Mouse (Mus musculus) limb, embryonic 11.5 days (tissue): Measurements from ENCODE around the gene Ick. TPM values are rescaled to one million over a fixed set of nuclear protein-coding genes. Genes with fewer than 3 reads are reported as not detected.
A peak's percentile ranks its signal among the peaks of the same experiment; 100 is the strongest.

ENCODE experiments used
- ATAC-seq: fragments of 200-750 bp; cut with Nextera tagmentation; 2 replicates; pipeline ENCODE4 v1.8.0; 2017; ENCODE audit warnings: low read depth; ENCODE audit not compliant: insufficient number of reproducible peaks, low FRiP score, low TSS enrichment
- DNase-seq: peaks from one replicate; pipeline ENCODE4 v3.0.0-alpha.2; 2015; ENCODE audit warnings: low spot score
- H3K27ac ChIP-seq: fragments of 300-500 bp; sonication (generic); replicated peaks from 2 replicates; pipeline ENCODE4 v1.5.1; 2014; ENCODE audit warnings: low read depth, mild to moderate bottlenecking, low read length
- H3K27me3 ChIP-seq: fragments of 300-500 bp; sonication (generic); 2 replicates; pipeline ENCODE4 v1.6.1; 2014; ENCODE audit warnings: mild to moderate bottlenecking, low read length, mixed read lengths; ENCODE audit not compliant: control insufficient read depth, insufficient read depth
- H3K36me3 ChIP-seq: fragments of 300-500 bp; sonication (generic); 2 replicates; pipeline ENCODE4 v1.6.1; 2014; ENCODE audit warnings: mild to moderate bottlenecking, low read length, moderate library complexity, mixed read lengths; ENCODE audit not compliant: control insufficient read depth, insufficient read depth
- H3K4me1 ChIP-seq: fragments of 300-500 bp; sonication (generic); 2 replicates; pipeline ENCODE4 v1.6.1; 2014; ENCODE audit warnings: low read length, mixed read lengths; ENCODE audit not compliant: control insufficient read depth, insufficient read depth
- H3K4me2 ChIP-seq: fragments of 300-500 bp; sonication (generic); 2 replicates; pipeline ENCODE4 v1.6.1; 2014; ENCODE audit warnings: low read depth, mild to moderate bottlenecking, moderate library complexity; ENCODE audit not compliant: severe bottlenecking
- H3K4me3 ChIP-seq: fragments of 300-500 bp; sonication (generic); 2 replicates; pipeline ENCODE4 v1.5.1; 2014; ENCODE audit warnings: low read depth, low read length
- H3K9ac ChIP-seq: fragments of 300-500 bp; sonication (generic); 2 replicates; pipeline ENCODE4 v1.6.1; 2014; ENCODE audit warnings: mild to moderate bottlenecking, low read length
- H3K9me3 ChIP-seq: fragments of 300-500 bp; sonication (generic); 2 replicates; pipeline ENCODE4 v1.6.1; 2016; ENCODE audit warnings: low read length; ENCODE audit not compliant: control insufficient read depth
- WGBS: fragments of 180-500 bp; shearing (Covaris S2); extraction: QIAGEN DNeasy Blood & Tissue Kit; methylation state at CpG from one replicate; pipeline ENCODE4 v1.1.7; 2014; 5-methylcytosine and 5-hydroxymethylcytosine counted together
- polyA plus RNA-seq: library from polyadenylated mRNA; unstranded; fragments of >200 nt; fragmentation: Nextera tagmentation; extraction: Ambion mirVana; gene quantifications from 2 replicates; pipeline ENCODE4 v1.2.1, GENCODE M21; 2014

Ick gene
- polyA plus RNA-seq, 1 experiment from 2014 or later = 42.7 TPM

DNA sequence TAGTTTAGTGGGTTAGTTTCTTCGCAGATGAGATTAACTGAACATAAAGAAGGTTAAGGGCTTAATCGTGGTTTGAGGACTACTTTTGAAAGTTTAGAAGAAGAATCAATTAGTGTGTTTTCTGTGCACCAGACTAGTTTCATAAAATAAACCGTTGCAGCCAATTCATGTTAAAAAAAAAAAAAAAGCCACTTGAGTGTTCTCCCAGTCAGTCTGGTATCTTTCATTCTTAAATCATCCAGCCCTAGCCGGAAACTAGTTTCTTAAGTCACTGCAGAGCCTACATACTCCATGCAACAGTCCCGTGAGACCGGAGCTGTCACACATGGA is 1.4 kb upstream of the Ick start:
- WGBS = 29% methylated on average over 6 of the region's 6 CpGs
- peak overlapping the region; percentile 83 for H3K9ac ChIP-seq
- no peak overlapping the region for H3K27ac ChIP-seq
- no peak for DNase-seq
- H3K9me3 ChIP-seq = no peaks in the 10 kb centered on the region
- H3K4me2 ChIP-seq = peak overlapping the region; percentile 70
- peak overlapping the region; percentile 78 for H3K4me3 ChIP-seq
- H3K4me1 ChIP-seq = no peaks in the 10 kb centered on the region
- H3K36me3 ChIP-seq = no peaks in the 10 kb centered on the region
- ATAC-seq = no peak
- H3K27me3 ChIP-seq = no peaks in the 10 kb centered on the region

DNA sequence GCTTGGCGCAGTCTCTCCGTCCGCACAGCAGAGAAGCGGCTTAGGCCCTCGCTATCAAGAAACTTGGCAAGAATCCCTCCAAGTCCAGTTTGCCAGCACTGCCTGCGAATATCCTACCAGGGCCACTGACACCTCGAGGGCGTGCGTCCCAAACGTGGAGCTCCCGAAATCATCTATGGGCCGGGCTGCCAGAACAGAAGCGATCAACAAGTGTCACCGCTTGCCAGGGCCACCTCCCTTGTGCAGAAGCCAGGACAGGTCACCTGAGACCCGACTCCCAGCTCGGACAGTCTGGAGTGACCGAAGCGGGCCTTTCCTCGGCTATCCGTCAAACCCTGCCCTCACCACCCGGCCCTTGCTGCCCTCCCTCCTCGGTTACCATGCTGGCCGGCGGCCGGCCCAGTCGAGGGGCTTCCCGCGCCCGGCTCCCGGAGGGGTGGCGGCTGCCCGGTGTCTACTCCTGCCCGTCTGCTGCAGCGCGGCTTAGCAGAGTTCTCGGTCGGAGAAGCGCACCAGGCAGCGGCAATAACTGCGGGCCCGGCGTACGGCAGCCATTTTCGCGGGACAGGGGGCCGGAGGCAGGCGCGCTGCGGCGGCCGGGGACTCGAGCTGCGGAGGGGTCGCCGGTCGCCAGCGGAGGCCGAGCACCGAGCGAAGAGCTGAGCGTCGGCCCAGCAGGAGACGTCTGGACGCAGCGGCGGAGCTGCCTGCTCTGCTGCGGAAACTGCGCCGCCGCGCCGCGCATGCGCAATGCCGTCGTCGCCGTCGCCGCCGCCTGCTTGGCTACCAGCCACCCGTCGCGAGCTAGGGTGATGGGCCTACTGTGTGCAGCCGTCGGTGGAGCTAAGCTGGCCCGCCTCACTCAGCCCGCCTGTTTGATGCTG is 838 bp upstream of the Ick start:
- H3K4me2 ChIP-seq = peak overlapping the region; percentile 70
- H3K9ac ChIP-seq = peak overlapping the region; percentile 83
- WGBS = under 1% methylated on average over 88 of the region's 88 CpGs
- H3K27ac ChIP-seq = peak overlapping the region; percentile 74
- peak overlapping the region; percentile 78 for H3K4me3 ChIP-seq
- ATAC-seq (peak; percentile 80), DNase-seq (peak; percentile 84)
- H3K9me3 ChIP-seq = no peaks in the 10 kb centered on the region
- no peaks in the 10 kb centered on the region for H3K4me1 ChIP-seq
- no peaks in the 10 kb centered on the region for H3K27me3 ChIP-seq
- H3K36me3 ChIP-seq = no peaks in the 10 kb centered on the region

DNA sequence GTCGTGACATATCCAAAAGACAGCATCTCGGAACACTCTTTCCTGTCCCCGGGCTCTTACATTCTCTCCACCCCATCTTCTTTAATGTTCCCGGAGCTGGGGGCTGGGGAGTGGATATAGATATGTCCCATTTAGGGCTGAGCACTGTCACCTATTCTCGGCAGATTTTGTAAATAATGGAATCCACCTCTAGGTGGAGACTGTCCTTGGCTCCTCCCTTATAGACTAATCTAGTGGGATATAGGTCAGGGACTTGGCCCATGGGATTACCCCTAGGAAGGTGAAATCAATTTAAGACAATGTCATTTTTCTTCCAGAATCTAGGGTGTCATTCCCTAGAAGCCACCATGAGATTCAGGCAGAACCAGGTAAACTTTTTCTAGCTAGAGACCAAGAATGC is 664 bp downstream of the Ick start:
- 0 out of 2 replicates have a peak, but pooled peaks cover 3% of the 10 kb centered on the region for H3K4me1 ChIP-seq
- no peak overlapping the region for H3K9ac ChIP-seq
- 56% methylated on average over 5 of the region's 5 CpGs for WGBS
- no peak overlapping the region for H3K27ac ChIP-seq
- no peaks in the 10 kb centered on the region for H3K9me3 ChIP-seq
- DNase-seq (no peak), ATAC-seq (no peak)
- no peaks in the 10 kb centered on the region for H3K27me3 ChIP-seq
- H3K4me2 ChIP-seq = peak overlapping the region; percentile 70
- H3K4me3 ChIP-seq = peak overlapping the region; percentile 78
- no peaks in the 10 kb centered on the region for H3K36me3 ChIP-seq

DNA sequence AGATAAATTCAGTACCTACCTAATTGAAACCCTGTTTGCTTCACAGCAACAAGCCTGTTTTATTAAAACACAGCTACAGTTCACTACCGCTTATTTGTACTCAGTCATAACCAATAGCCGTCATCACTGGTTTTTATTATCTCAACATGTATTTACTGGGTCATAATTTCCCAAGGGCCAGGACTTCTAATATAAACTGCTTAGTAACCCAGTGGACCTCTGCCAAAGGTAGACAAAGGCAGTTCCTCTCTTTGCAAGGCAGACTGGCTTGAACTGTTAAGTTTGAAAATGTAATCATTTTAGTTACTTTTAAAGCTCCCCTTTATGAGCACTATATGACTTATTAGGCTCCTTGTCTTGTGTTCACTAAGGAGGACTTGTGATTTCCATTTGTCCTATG is 2.5 kb downstream of the Ick start:
- ATAC-seq (no peak), DNase-seq (no peak)
- 69% methylated on average over 2 of the region's 2 CpGs for WGBS
- no peak overlapping the region for H3K9ac ChIP-seq
- no peaks in the 10 kb centered on the region for H3K27me3 ChIP-seq
- 0 out of 2 replicates have a peak, but pooled peaks cover 10% of the 10 kb centered on the region for H3K4me1 ChIP-seq
- no peak overlapping the region for H3K27ac ChIP-seq
- H3K9me3 ChIP-seq = no peaks in the 10 kb centered on the region
- H3K4me3 ChIP-seq = no peak overlapping the region
- H3K36me3 ChIP-seq = peaks cover 1% of the 10 kb centered on the region; the same call in 1 of the 2 replicates
- H3K4me2 ChIP-seq = no peak overlapping the region

DNA sequence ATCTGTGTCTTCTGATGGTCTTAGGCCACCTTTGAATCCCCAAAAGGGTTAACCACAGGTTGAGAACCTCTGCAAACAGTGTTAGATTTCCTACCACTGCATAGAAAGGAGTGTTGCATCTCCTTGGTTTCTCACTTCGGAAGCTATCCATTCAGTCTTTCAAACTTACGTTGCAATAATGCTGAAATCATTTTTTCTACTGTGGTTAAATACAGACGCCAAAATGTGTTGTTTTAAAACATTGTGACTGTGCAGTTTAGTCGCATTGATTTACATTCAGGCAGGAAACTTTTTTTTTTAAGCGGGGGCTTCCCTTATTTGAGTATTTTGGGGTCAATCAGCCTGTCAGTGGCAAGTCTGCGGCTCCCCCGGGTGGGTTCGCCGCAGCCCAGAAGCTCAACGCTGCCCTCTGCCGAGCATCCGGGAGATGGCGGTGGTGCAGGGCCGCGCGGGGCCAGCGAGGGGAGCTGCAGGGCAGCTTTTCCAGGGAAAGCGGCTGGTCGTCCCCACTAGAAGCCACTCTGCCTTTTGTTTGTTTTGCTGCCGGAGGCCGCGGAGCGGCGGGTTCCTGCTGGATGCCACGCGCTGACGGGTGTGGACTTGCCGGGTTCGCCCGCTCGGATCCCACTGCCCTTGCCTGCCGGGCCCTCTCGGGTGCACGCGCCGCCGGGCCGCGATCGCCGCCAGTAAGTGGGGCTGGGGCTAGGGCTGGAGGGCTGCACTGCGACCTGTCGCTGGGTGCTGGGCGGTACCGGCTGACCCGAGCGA is 4.0 kb downstream of the Ick start:
- no peaks in the 10 kb centered on the region for H3K9me3 ChIP-seq
- peak overlapping the region; percentile 81 for H3K4me3 ChIP-seq
- H3K9ac ChIP-seq = peak overlapping the region; percentile 98
- no peaks in the 10 kb centered on the region for H3K27me3 ChIP-seq
- WGBS = 2% methylated on average over 47 of the region's 47 CpGs
- H3K4me1 ChIP-seq = 0 out of 2 replicates have a peak, but pooled peaks cover 10% of the 10 kb centered on the region
- ATAC-seq = peak; percentile 69
- H3K36me3 ChIP-seq = peaks cover 2% of the 10 kb centered on the region; the same call in 1 of the 2 replicates
- peak overlapping the region; percentile 63 for H3K4me2 ChIP-seq
- peak; percentile 97 for DNase-seq
- peak overlapping the region; percentile 87 for H3K27ac ChIP-seq

DNA sequence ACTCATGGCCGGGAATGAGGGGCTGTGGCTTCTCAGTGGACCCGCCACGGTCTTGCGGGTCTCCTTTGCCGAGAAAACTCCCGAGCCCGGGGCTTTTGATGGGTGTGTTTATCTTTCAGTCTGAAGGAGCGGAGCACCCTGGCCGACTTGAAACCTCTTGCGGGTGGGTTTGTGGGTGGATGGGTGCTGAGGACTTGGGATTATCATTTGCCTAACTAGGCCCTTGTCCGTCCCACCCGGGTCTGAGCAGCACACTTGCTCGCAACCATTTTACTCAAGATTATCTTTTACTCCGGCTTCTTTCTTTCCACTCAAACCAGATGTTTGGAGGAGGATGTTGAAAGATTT is 4.5 kb downstream of the Ick start:
- no peak for DNase-seq
- no peak for ATAC-seq
- H3K36me3 ChIP-seq = peaks cover 2% of the 10 kb centered on the region; the same call in 1 of the 2 replicates
- H3K9ac ChIP-seq = peak overlapping the region; percentile 98
- 0 out of 2 replicates have a peak, but pooled peaks cover 10% of the 10 kb centered on the region for H3K4me1 ChIP-seq
- peak overlapping the region; percentile 81 for H3K4me3 ChIP-seq
- peak overlapping the region; percentile 87 for H3K27ac ChIP-seq
- H3K27me3 ChIP-seq = no peaks in the 10 kb centered on the region
- WGBS = under 1% methylated on average over 14 of the region's 14 CpGs
- no peaks in the 10 kb centered on the region for H3K9me3 ChIP-seq
- H3K4me2 ChIP-seq = peak overlapping the region; percentile 63

DNA sequence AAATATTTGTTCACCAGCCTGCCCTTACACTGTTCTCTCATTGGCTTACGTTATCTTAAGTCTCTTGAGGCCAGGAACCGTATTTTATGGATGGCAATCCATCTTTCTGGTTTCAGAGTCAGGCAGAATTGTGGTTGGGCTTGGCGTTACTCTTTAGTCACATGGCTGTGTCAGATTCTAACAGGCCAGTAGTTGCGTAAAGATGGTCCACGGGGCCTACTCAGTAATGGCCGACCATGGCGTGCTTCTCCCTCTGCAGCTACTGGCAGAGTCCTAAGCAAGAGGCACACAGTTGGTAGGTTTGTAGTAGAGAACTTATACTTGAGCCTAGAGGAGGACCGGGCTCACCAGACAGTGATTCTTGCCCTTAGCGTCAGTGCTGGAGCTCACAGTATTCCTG is 6.8 kb downstream of the Ick start:
- no peak overlapping the region for H3K27ac ChIP-seq
- H3K9me3 ChIP-seq = no peaks in the 10 kb centered on the region
- H3K27me3 ChIP-seq = no peaks in the 10 kb centered on the region
- DNase-seq = no peak
- 85% methylated on average over 9 of the region's 9 CpGs for WGBS
- 0 out of 2 replicates have a peak, but pooled peaks cover 10% of the 10 kb centered on the region for H3K4me1 ChIP-seq
- no peak overlapping the region for H3K4me3 ChIP-seq
- no peak overlapping the region for H3K4me2 ChIP-seq
- no peak overlapping the region for H3K9ac ChIP-seq
- H3K36me3 ChIP-seq = peaks cover 2% of the 10 kb centered on the region; the same call in 1 of the 2 replicates
- no peak for ATAC-seq

DNA sequence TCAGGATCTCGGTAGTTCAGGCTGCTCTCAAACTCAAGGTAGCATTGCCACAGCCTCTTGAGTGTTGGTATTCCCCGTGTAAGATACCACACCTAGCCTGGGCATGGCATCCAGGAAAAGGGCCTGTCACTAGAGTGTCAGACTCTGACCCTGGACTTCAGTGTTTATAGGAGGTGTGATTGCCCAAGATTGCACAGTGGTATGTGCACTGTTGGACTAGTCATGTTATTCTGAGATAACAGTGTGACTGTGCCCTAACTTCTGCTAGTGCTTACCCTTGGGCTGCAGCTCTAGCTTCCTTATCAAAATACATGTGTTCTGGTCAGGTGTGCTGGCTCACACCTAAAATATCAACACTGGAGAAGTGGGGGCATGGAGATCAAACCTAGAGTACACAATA is 8.7 kb downstream of the Ick start:
- Histone ChIP-seq H3K27ac (no peak overlapping the region), H3K9ac (no peak overlapping the region), H3K4me3 (no peak overlapping the region), H3K27me3 (no peaks in the 10 kb centered on the region), H3K9me3 (no peaks in the 10 kb centered on the region), H3K4me1 (0 out of 2 replicates have a peak, but pooled peaks cover 10% of the 10 kb centered on the region), H3K36me3 (peaks cover 2% of the 10 kb centered on the region; the same call in 1 of the 2 replicates), H3K4me2 (no peak overlapping the region)
- WGBS = 90% methylated on average over 2 of the region's 2 CpGs
- ATAC-seq (no peak), DNase-seq (no peak)
